Mouse (Mus musculus) MEL (cell line): ENCODE data around the gene Psme2. TPM values are rescaled to one million over a fixed set of nuclear protein-coding genes. Genes with fewer than 3 reads are reported as not detected.

ENCODE experiments used
- DNase-seq: peaks from one replicate; pipeline ENCODE4 v3.0.0; 2011; ENCODE audit warnings: low read depth, low spot score
- H3K27ac ChIP-seq: 2 replicates; pipeline ENCODE4 v1.5.1; 2012; ENCODE audit warnings: low read depth, mild to moderate bottlenecking, control low read depth, low read length, moderate library complexity; ENCODE audit not compliant: control insufficient read depth
- H3K27me3 ChIP-seq, 2 experiments: fragments of 150-350 bp in 1 of 2; sonication (generic) in 1 of 2; 2 replicates each; pipeline ENCODE4 v1.6.1; 2012; ENCODE audit warnings: low read length in 2 of 2, mild to moderate bottlenecking in 2 of 2, improper control_type of control experiment in 1 of 2, moderate library complexity in 1 of 2; ENCODE audit not compliant: insufficient read depth in 2 of 2, control insufficient read depth in 1 of 2
- H3K36me3 ChIP-seq, 2 experiments: 2 replicates each; pipeline ENCODE4 v1.6.1; 2012 to 2014; ENCODE audit warnings: low read length in 2 of 2, improper control_type of control experiment in 1 of 2, inconsistent platforms in 1 of 2, mild to moderate bottlenecking in 1 of 2; ENCODE audit not compliant: insufficient read depth in 2 of 2, control insufficient read depth in 1 of 2
- H3K4me1 ChIP-seq, 2 experiments: fragments of 150-350 bp in 1 of 2; sonication (generic) in 1 of 2; 2 replicates each; pipeline ENCODE4 v1.6.1; 2012; ENCODE audit warnings: low read length in 2 of 2, improper control_type of control experiment in 1 of 2, mild to moderate bottlenecking in 1 of 2; ENCODE audit not compliant: insufficient read depth in 2 of 2, control insufficient read depth in 1 of 2
- H3K4me3 ChIP-seq, 2 experiments: fragments of 150-350 bp in 1 of 2; sonication (generic) in 1 of 2; 2 replicates each; pipeline ENCODE4 v1.5.1; 2012; ENCODE audit warnings: low read depth in 2 of 2, low read length in 2 of 2, mild to moderate bottlenecking in 2 of 2, moderate library complexity in 2 of 2, control low read depth in 1 of 2, improper control_type of control experiment in 1 of 2; ENCODE audit not compliant: control insufficient read depth in 1 of 2, insufficient read depth in 1 of 2
- H3K79me2 ChIP-seq: 2 replicates; pipeline ENCODE4 v1.6.1; 2012; ENCODE audit warnings: mild to moderate bottlenecking, low read length, moderate library complexity; ENCODE audit not compliant: control insufficient read depth, poor library complexity, insufficient read depth
- H3K9ac ChIP-seq: 2 replicates; pipeline ENCODE4 v1.6.1; 2012; ENCODE audit warnings: low read depth, mild to moderate bottlenecking, control low read depth, low read length, moderate library complexity; ENCODE audit not compliant: control insufficient read depth, poor library complexity, severe bottlenecking
- H3K9me3 ChIP-seq: fragments of 150-350 bp; sonication (generic); replicated peaks from 2 replicates; pipeline ENCODE4 v1.6.1; 2012; ENCODE audit warnings: mild to moderate bottlenecking, low read length, improper control_type of control experiment, moderate library complexity; ENCODE audit not compliant: insufficient read depth
- BHLHE40 ChIP-seq: IDR thresholded peaks from 2 replicates; pipeline ENCODE4 v1.6.1; 2012; ENCODE audit warnings: low read depth, mild to moderate bottlenecking, inconsistent platforms, low read length, improper control_type of control experiment, borderline replicate concordance
- EP300 ChIP-seq, 2 experiments: IDR thresholded peaks; 2 replicates each; pipeline ENCODE4 v1.6.1; 2011; ENCODE audit warnings: improper control_type of control experiment in 2 of 2, low read length in 2 of 2, low read depth in 1 of 2, mild to moderate bottlenecking in 1 of 2
- ETS1 ChIP-seq: IDR thresholded peaks from 2 replicates; pipeline ENCODE4 v1.6.1; 2012; ENCODE audit warnings: low read depth, mild to moderate bottlenecking, inconsistent platforms, low read length, improper control_type of control experiment, moderate library complexity
- GATA1 ChIP-seq: IDR thresholded peaks from 2 replicates; pipeline ENCODE4 v1.6.1; 2011; ENCODE audit warnings: low read depth, low read length, improper control_type of control experiment
- HCFC1 ChIP-seq: IDR thresholded peaks from 2 replicates; pipeline ENCODE4 v1.6.1; 2012; ENCODE audit warnings: low read depth, mild to moderate bottlenecking, inconsistent platforms, low read length, improper control_type of control experiment, moderate library complexity
- MAZ ChIP-seq: IDR thresholded peaks from 2 replicates; pipeline ENCODE4 v1.6.1; 2012; ENCODE audit warnings: low read depth, mild to moderate bottlenecking, inconsistent platforms, low read length, improper control_type of control experiment
- MXI1 ChIP-seq: IDR thresholded peaks from 2 replicates; pipeline ENCODE4 v1.6.1; 2011; ENCODE audit warnings: mild to moderate bottlenecking, low read depth, low read length, improper control_type of control experiment
- NRF1 ChIP-seq: IDR thresholded peaks from 2 replicates; pipeline ENCODE4 v1.6.1; 2014; ENCODE audit warnings: low read depth, mild to moderate bottlenecking, inconsistent platforms, low read length, improper control_type of control experiment, moderate library complexity; ENCODE audit not compliant: poor library complexity, insufficient read depth, severe bottlenecking
- POLR2AphosphoS2 ChIP-seq: IDR thresholded peaks from 2 replicates; pipeline ENCODE4 v1.6.1; 2011; ENCODE audit warnings: low read length, improper control_type of control experiment
- RCOR1 ChIP-seq: IDR thresholded peaks from 2 replicates; pipeline ENCODE4 v1.6.1; 2012; ENCODE audit warnings: low read depth, mild to moderate bottlenecking, inconsistent platforms, low read length, improper control_type of control experiment
- TAL1 ChIP-seq: IDR thresholded peaks from 2 replicates; pipeline ENCODE4 v1.6.1; 2012; ENCODE audit warnings: mild to moderate bottlenecking, inconsistent platforms, low read length, moderate library complexity, mixed read lengths
- TCF12 ChIP-seq: IDR thresholded peaks from 2 replicates; pipeline ENCODE4 v1.6.1; 2014; ENCODE audit warnings: low read depth, mild to moderate bottlenecking, inconsistent platforms, low read length, improper control_type of control experiment, moderate library complexity
- ZC3H11A ChIP-seq: IDR thresholded peaks from 2 replicates; pipeline ENCODE4 v1.6.1; 2012; ENCODE audit warnings: low read depth, mild to moderate bottlenecking, inconsistent platforms, low read length, improper control_type of control experiment
- ZKSCAN1 ChIP-seq: IDR thresholded peaks from 2 replicates; pipeline ENCODE4 v1.6.1; 2012; ENCODE audit warnings: low read depth, mild to moderate bottlenecking, inconsistent platforms, low read length, improper control_type of control experiment, moderate library complexity
- ZNF384 ChIP-seq: IDR thresholded peaks from 2 replicates; pipeline ENCODE4 v1.6.1; 2012; ENCODE audit warnings: low read depth, mild to moderate bottlenecking, inconsistent platforms, low read length, improper control_type of control experiment
- polyA plus RNA-seq, 2 experiments: library from polyadenylated mRNA; stranded (reverse) in 1 of 2; unstranded in 1 of 2; fragments of >175 nt in 1 of 2; fragments of >200 nt in 1 of 2; gene quantifications; 2 replicates each; pipeline versions ENCODE4 v1.2.1 to v1.2.4; 2012; ENCODE audit warnings: low replicate concordance in 2 of 2, low read depth in 1 of 2; ENCODE audit not compliant: insufficient read length in 2 of 2, insufficient read depth in 1 of 2, missing spikeins in 1 of 2
- total RNA-seq: library from RNA; depleted of rRNA; stranded (reverse); fragments of 300-350 nt; gene quantifications from 2 replicates; pipeline ENCODE4 v1.2.3, GENCODE M21; 2012

Psme2 gene
- total and polyA plus RNA-seq, 3 experiments, result 143 to 231 TPM; not detected in 1

GRCm38 (mm10) chr14:55555788-55556187 is 35.1 kb downstream of the Psme2 start:
- DNase-seq, result peak; percentile 56
- Histone ChIP-seq H3K9ac (no peak overlapping the region), H3K27ac (no peak overlapping the region), H3K4me3 (no peak overlapping the region), H3K4me1 (peaks cover 7 to 25% of the 10 kb centered on the region in 2 experiments; a peak in 3 of 4 replicates), H3K79me2 (no peaks in the 10 kb centered on the region; the same call in none of the 2 replicates), H3K9me3 (no peaks in the 10 kb centered on the region), H3K36me3 (peaks cover 0 to 32% of the 10 kb centered on the region in 2 experiments; a peak in 2 of 4 replicates), H3K27me3 (no peaks in the 10 kb centered on the region)
- no peak for TF ChIP-seq BHLHE40
- 0 out of 2 replicates have a peak, but pooled peaks have one; percentile 19 for TF ChIP-seq ETS1
- TF ChIP-seq GATA1, result peak; percentile 52
- 0 out of 2 replicates have a peak, but pooled peaks have one; percentile 33 for TF ChIP-seq MXI1
- 0 out of 2 replicates have a peak, but pooled peaks have one; percentile 2 for TF ChIP-seq HCFC1
- no peak for TF ChIP-seq NRF1

- Histone ChIP-seq H3K9ac (no peak overlapping the region), H3K79me2 (no peaks in the 10 kb centered on the region; the same call in none of the 2 replicates), H3K9me3 (no peaks in the 10 kb centered on the region), H3K27me3 (no peaks in the 10 kb centered on the region), H3K4me1 (peaks cover 7 to 25% of the 10 kb centered on the region in 2 experiments; a peak in 3 of 4 replicates), H3K27ac (no peak overlapping the region), H3K36me3 (peaks cover 1 to 32% of the 10 kb centered on the region in 2 experiments; a peak in 3 of 4 replicates), H3K4me3 (no peak overlapping the region)
- TF ChIP-seq MAZ, result no peak
- no peak for TF ChIP-seq ZC3H11A
- peak; percentile 83 for TF ChIP-seq ZNF384
- TF ChIP-seq RCOR1, result peak; percentile 72
- no peak for DNase-seq
These were observed 36.3 kb downstream of the Psme2 start for GRCm38 (mm10) chr14:55554635-55555034.

DNA sequence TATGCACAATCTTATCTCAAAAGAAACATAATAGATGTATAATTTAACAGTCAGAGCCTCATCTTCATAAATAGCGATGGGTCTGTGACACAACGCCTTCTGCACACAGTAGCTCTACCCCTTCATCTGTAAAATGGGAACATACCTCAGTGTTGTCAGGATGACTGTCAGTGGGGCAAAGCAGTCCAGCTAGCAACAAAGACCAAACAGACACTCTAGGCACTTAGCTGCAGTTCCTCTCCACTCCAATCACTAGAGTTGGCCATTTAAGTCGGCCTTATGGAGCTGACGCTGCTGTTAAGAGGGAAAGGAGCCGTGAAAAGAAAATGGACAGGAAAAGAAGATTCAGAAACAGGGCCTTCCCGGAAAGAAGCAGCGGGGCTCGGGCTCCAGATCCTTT is 39.1 kb downstream of the Psme2 start:
- peaks cover 0 to 17% of the 10 kb centered on the region in 2 experiments; a peak in 3 of 4 replicates for H3K4me1 ChIP-seq
- H3K79me2 ChIP-seq, result no peaks in the 10 kb centered on the region
- no peak overlapping the region for H3K4me3 ChIP-seq
- no peaks in the 10 kb centered on the region for H3K9me3 ChIP-seq
- TF ChIP-seq ZKSCAN1 (no peak), TCF12 (no peak), RCOR1 (no peak), EP300 (IDR thresholded peaks at IDR 0.05; ENCODE audit: low read depth in 1 of 2, low read length in 2 of 2) (no peak), TAL1 (no peak), POLR2AphosphoS2 (peak; percentile 21; the same call in 1 of the 2 replicates)
- no peaks in the 10 kb centered on the region for H3K27me3 ChIP-seq
- peaks cover 17 to 20% of the 10 kb centered on the region in 2 experiments for H3K36me3 ChIP-seq
- H3K9ac ChIP-seq, result no peak overlapping the region
- no peak overlapping the region for H3K27ac ChIP-seq
- DNase-seq, result no peak
